Mouse (Mus musculus) C2C12 (cell line): ENCODE data around the gene Ube2j2. TPM values are rescaled to one million over a fixed set of nuclear protein-coding genes. Genes with fewer than 3 reads are reported as not detected.

Source experiments
- H3K27me3 ChIP-seq: one replicate; pipeline ENCODE4 v1.6.1; 2011; ENCODE audit not compliant: control insufficient read depth, insufficient read depth, insufficient read length
- H3K36me3 ChIP-seq: one replicate; pipeline ENCODE4 v1.6.1; 2011; ENCODE audit not compliant: control insufficient read depth, insufficient read depth
- H3K4me3 ChIP-seq: one replicate; pipeline ENCODE4 v1.5.1; 2011; ENCODE audit warnings: mild to moderate bottlenecking, control low read depth; ENCODE audit not compliant: poor library complexity, insufficient read depth, severe bottlenecking
- H3K79me2 ChIP-seq: one replicate; pipeline ENCODE4 v1.6.1; 2011; ENCODE audit not compliant: control insufficient read depth, insufficient read depth
- H3K79me3 ChIP-seq: one replicate; pipeline ENCODE4 v1.6.1; 2011; ENCODE audit warnings: low read depth, control low read depth
- H3ac ChIP-seq: one replicate; pipeline ENCODE3; 2011; ENCODE audit warnings: low read depth; ENCODE audit not compliant: control insufficient read depth, insufficient read length
- CEBPB ChIP-seq: IDR thresholded peaks from one replicate; pipeline ENCODE4 v1.6.1; 2011; ENCODE audit warnings: low read depth, mild to moderate bottlenecking, control low read depth, moderate library complexity
- CTCF ChIP-seq: IDR thresholded peaks from one replicate; pipeline ENCODE4 v1.5.1; 2011; ENCODE audit not compliant: control insufficient read depth, insufficient read depth, insufficient read length
- FOSL1 ChIP-seq: IDR thresholded peaks from one replicate; pipeline ENCODE4 v1.8.0; 2011; ENCODE audit warnings: mild to moderate bottlenecking, low read length; ENCODE audit not compliant: poor library complexity, insufficient read depth, severe bottlenecking
- MAX ChIP-seq: IDR thresholded peaks from one replicate; pipeline ENCODE4 v1.6.1; 2011; ENCODE audit warnings: mild to moderate bottlenecking, control low read depth
- MYOD1 ChIP-seq: IDR thresholded peaks from one replicate; pipeline ENCODE4 v1.6.1; 2011; ENCODE audit warnings: low read depth; ENCODE audit not compliant: control insufficient read depth, insufficient read length
- MYOG ChIP-seq: IDR thresholded peaks from one replicate; pipeline ENCODE4 v1.6.1; 2011; ENCODE audit not compliant: control insufficient read depth, insufficient read length; ENCODE audit errors: extremely low read depth
- USF1 ChIP-seq: IDR thresholded peaks from one replicate; pipeline ENCODE4 v1.6.1; 2011; ENCODE audit warnings: low read depth, mild to moderate bottlenecking, control low read depth, moderate library complexity
- polyA plus RNA-seq: library from polyadenylated mRNA; unstranded; fragments of >200 nt; fragmentation: generic; extraction: Trizol; gene quantifications from one replicate; pipeline ENCODE4 v1.2.1, GENCODE M21; 2012; ENCODE audit warnings: missing spikeins

The Ube2j2 gene
- polyA plus RNA-seq, 1 experiment, result 68.2 TPM

GRCm38 (mm10) chr4:155907003-155907402, 36.6 kb upstream of the Ube2j2 start:
- TF ChIP-seq FOSL1 (no peak), CTCF (no peak), MYOD1 (no peak), MYOG (no peak), MAX (no peak), CEBPB (no peak)
- H3K79me3 ChIP-seq, result no peaks in the 10 kb centered on the region
- no peaks in the 10 kb centered on the region for H3K79me2 ChIP-seq
- H3K4me3 ChIP-seq, result no peak overlapping the region
- H3K27me3 ChIP-seq, result no peaks in the 10 kb centered on the region
- H3K36me3 ChIP-seq, result peaks cover 11% of the 10 kb centered on the region
- no peak overlapping the region for H3ac ChIP-seq

DNA sequence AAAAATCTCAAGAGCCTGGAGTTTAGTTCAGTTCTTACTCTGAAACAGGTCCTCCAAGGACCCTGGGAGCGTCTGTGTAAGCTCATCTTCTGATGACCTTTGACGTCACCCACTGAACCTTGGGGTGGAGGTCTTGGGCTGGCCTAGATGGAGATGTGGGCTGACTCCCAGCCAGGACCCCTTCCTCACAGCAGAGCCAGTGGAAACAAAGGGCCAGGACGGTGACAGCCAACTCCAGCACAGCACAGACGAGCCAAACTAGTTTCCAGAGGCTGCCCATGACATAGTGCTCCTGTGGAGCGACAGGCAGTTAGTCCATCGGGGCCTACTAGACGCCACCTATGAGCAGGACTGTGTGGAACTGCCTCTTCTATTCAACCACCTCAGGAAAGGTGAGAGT, 35.4 kb upstream of the Ube2j2 start:
- Histone ChIP-seq H3K27me3 (no peaks in the 10 kb centered on the region), H3K4me3 (no peak overlapping the region), H3K36me3 (no peaks in the 10 kb centered on the region), H3K79me3 (no peaks in the 10 kb centered on the region), H3K79me2 (no peaks in the 10 kb centered on the region), H3ac (no peak overlapping the region)
- TF ChIP-seq CEBPB, result no peak
- TF ChIP-seq USF1, result no peak
- TF ChIP-seq CTCF, result no peak
- TF ChIP-seq MYOG, result no peak
- TF ChIP-seq FOSL1, result no peak
- no peak for TF ChIP-seq MAX
- TF ChIP-seq MYOD1, result no peak

DNA sequence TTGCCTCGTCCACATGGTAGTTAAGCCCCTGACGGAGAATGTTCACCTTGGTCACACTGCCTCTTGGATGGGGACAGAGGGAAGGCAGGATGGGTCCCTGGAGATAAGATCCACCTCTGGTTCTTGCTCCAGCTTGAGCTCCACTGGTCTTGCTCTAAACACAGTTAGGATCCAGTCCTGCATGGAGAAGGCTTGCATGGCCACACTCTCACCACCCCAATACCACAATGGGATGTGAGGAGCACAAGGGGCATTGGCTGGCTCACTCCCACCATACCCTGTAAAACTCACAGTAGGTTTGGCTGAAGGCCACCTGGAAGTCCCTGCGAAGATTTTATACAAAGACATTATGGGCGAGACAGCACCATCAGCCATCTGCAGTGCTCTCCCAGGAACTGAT, 34.9 kb upstream of the Ube2j2 start:
- no peaks in the 10 kb centered on the region for H3K27me3 ChIP-seq
- no peaks in the 10 kb centered on the region for H3K79me2 ChIP-seq
- TF ChIP-seq MAX (no peak), MYOG (no peak), USF1 (no peak), CEBPB (no peak), MYOD1 (no peak), CTCF (no peak), FOSL1 (no peak)

DNA sequence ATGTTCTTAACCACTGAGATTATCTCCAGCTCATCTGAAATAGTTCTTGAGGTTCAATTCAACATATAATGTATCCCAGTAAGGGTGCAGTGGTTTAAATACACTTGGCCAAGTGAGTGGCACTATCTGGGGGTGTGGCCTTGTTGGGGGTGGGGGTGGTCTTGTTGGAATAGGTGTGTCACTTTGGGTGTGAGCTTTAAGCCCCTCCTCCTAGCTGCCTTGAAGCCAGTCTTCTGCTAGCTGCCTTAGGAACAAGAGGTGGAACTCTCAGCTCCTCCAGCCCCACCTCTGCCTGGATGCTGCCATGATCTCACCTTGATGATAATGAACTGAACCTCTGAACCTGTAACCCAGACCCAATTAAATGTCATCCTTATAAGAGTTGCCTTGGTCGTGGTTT, 11.6 kb upstream of the Ube2j2 start:
- Histone ChIP-seq H3K4me3 (no peak overlapping the region), H3K27me3 (peaks cover 6% of the 10 kb centered on the region), H3K79me3 (no peaks in the 10 kb centered on the region), H3K79me2 (no peaks in the 10 kb centered on the region), H3ac (no peak overlapping the region), H3K36me3 (no peaks in the 10 kb centered on the region)
- no peak for TF ChIP-seq USF1
- no peak for TF ChIP-seq CTCF
- no peak for TF ChIP-seq CEBPB
- TF ChIP-seq MAX, result no peak
- no peak for TF ChIP-seq MYOG

More for the DNA sequence above, 34.9 kb upstream of the Ube2j2 start:
- no peak overlapping the region for H3K4me3 ChIP-seq
- H3K79me3 ChIP-seq, result no peaks in the 10 kb centered on the region
- no peaks in the 10 kb centered on the region for H3K36me3 ChIP-seq
- no peak overlapping the region for H3ac ChIP-seq

GRCm38 (mm10) chr4:155943049-155943452, 580 bp upstream of the Ube2j2 start:
- H3ac ChIP-seq, result peak overlapping the region; percentile 64
- H3K4me3 ChIP-seq, result peak overlapping the region; percentile 92
- no peak for TF ChIP-seq CEBPB
- TF ChIP-seq MYOG, result no peak
- TF ChIP-seq CTCF, result no peak
- TF ChIP-seq USF1, result no peak
- no peak for TF ChIP-seq MAX
- TF ChIP-seq MYOD1, result no peak
- no peak for TF ChIP-seq FOSL1
- peaks cover 51% of the 10 kb centered on the region for H3K79me2 ChIP-seq
- H3K36me3 ChIP-seq, result peaks cover 17% of the 10 kb centered on the region
- H3K27me3 ChIP-seq, result no peaks in the 10 kb centered on the region
- H3K79me3 ChIP-seq, result peaks cover 39% of the 10 kb centered on the region

GRCm38 (mm10) chr4:155944271-155944670, 640 bp downstream of the Ube2j2 start:
- Histone ChIP-seq H3K79me2 (peaks cover 64% of the 10 kb centered on the region), H3K79me3 (peaks cover 49% of the 10 kb centered on the region), H3K36me3 (peaks cover 28% of the 10 kb centered on the region), H3K4me3 (peak overlapping the region; percentile 92), H3ac (peak overlapping the region; percentile 94), H3K27me3 (no peaks in the 10 kb centered on the region)
- TF ChIP-seq CEBPB (no peak), FOSL1 (no peak), USF1 (no peak), MYOG (no peak), MAX (no peak), CTCF (no peak), MYOD1 (no peak)
